Mouse (Mus musculus) erythroblast, adult 5-6 weeks (primary cell): ENCODE measurements around the gene Egfr. TPM values are rescaled to one million over a fixed set of nuclear protein-coding genes. Genes with fewer than 3 reads are reported as not detected.

ENCODE experiments used
- ATAC-seq: replicated peaks from 2 replicates; pipeline ENCODE4 v1.8.0; 2016; ENCODE audit warnings: moderate number of reproducible peaks, mild to moderate bottlenecking, moderate TSS enrichment, inconsistent platforms; ENCODE audit not compliant: poor library complexity, low FRiP score, severe bottlenecking
- total RNA-seq, 2 experiments: library from RNA; stranded (forward) in 1 of 2; stranded (reverse) in 1 of 2; fragments of 150-400 nt in 1 of 2; fragments of 200-764, 138-1000 nt in 1 of 2; gene quantifications; 2 replicates each; pipeline versions ENCODE4 v1.2.3 to v1.2.4; 2015 to 2017; ENCODE audit warnings: low replicate concordance in 2 of 2

Gene Egfr
- total RNA-seq, 2 experiments from 2014 or later: 0.51 TPM; not detected in 1

DNA sequence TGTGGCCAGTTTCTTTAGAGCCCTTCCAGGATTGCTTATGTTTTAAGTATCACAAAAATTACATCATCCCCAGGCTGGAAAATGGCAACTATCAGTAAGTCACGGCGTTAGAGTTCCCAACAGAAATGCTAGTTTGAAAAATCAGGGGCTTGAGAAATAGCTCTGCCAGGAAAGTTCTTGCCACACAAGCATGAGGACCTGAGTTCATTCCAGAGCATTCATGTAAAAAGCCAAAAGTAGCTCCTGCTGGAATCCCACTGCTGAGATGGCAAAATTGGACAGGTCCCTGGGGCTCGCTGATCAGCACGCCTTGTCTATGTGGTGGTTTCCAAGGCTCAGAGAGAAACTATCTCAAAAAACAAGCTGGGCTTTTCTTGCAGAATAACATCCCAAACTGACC is 19.0 kb downstream of the Egfr start:
- no peak for ATAC-seq

DNA sequence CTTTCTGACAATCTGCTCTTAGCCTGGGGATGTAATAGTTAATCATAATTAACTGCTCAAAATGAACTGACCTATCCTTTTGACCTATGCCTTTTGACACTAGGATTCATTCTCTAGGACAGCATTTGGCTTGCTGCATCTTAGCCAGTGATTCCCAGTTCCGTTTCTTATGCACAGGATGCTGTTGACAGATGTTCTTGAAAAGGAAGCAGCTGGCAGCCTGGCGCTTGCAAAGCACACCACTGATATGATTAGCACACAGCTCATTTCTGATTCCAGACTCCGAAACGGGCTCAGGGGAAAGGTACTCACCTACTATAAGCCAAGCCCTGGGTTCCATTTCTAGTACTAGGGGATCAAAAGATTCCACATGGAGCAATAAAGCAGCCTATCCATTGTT is 20.7 kb downstream of the Egfr start:
- ATAC-seq: no peak

DNA sequence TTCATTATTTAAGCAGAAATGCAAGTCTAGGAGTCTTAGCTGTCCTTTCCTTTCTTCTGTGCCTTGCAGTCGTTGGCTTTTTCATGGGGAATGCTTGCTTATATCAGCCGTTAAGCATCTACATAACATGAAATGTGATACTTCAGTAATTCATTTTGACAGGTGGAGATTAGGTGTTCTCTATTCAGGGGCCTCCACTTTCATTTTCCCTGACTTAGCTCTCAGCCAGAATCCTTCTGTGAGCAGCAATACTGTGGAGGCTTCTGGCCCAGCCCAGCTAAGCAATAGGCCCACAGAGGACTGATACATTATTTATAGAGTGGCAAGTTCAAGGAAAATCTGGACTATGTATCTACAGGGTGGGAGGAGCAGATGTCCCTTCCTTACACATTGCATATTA is 25.0 kb downstream of the Egfr start:
- ATAC-seq: no peak

DNA sequence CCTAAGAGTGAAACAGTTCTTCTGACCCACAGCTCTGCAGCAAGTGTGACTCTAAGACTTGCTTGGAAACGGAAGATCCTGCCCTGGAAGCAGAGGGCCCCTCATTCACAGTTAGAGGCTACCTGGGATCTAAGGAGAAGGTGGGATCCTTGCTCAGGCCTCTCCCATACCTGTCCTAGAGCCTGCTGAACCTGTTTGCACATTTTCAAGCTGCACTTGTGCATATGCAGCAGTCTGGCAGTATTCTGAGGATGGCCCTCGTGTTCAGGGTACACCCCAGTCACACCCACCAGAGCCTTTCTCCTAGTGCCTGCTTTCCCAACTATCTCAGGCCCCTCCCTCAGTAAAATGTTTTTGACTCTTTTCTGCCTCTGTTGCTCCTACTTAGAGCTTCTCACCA is 29.6 kb downstream of the Egfr start:
- no peak for ATAC-seq

DNA sequence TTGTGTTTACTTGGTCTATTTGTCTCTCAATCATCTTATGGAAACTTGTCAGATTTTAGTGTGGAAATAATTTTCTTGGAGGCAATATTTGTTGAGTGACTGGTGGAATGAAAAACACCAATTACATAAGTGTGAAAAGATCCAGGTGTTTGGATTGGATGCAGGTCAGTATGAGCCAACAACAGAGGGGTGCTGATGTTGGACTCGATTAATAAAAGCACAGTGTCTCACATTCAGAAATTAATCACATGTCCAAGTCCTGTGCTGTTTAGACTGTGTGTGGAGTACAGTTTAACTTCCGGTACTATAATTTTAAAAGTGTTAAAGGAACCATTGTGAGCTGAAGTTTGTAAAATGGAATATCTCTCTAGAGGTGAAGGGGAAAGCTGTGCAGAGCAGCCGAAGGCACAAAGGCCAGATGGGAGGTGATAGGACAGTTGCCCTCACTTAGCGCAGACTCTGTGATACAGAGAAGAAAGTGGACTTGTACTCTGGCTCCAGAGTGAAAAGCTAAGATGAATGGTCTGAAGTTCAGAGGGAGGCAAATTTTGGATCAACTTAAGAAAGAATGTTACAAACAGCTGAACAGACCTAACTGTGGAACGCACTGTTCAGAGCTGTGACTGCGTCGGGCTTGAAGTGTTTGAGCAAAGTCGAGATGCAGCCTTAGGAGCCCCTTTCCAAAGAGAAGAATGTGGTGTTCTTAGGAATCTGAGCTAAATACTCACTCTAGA is 32.1 kb downstream of the Egfr start:
- no peak for ATAC-seq

DNA sequence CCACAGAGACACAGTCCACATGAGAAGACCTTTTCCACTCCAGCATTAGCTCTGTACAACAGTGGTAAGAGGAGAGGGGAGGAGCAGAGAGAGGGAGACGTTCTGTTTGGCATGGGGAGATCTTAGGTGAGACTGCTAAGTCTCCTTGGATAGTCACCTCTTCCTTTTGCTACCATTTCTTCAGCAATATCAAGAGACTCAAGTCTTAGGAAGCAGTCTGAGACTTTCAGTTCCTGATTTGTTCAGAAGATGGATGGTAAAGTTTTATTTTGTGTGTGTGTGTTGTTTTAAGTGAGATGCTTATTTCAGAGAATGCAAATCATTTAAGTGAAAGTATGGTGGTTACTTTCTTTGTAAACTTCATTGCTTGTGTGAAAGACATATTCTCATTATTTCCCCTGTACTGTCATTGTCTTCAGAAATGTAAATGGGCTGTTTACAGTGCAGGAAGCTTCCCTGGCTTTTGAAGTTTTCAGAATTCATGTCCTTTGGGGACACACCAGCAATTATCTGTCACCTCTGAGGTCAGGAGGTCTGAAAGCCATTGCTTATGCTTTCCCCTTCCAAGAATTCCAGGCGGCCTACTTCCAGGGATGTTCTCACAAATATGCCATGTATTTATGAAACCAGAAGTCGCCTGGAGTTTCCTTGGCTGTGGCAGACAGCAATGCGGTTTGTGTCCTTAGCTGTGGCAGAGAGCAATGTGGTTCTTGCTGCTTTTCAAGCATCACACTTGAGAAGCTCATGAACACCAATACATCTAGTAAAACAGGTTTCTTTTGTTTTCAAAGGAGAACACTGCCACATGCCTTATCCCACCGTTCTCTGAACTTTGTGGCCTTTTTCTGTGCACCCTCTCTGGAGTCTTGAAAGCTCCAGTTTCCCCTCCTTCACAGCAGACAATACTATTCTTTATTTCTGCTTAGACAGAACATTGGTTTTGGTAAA is 40.9 kb downstream of the Egfr start:
- no peak for ATAC-seq

DNA sequence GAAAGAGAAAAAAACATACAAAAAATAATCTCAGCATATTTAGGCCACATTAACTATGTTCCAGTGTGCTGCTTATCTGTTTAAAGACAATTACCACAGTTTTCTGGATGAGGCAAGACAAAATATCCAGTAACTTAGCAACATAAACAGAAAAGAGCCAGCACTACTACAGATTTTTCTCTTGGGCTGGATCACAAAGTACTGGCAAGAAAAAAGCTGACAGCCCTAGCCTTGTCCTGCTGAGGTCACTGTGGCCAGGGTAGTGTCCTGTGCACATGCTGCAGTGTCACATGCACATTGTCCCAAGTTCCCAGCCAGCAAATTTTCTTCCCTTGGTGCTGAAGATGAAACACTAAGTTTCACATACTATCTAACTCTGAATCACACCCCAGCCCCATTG is 43.0 kb downstream of the Egfr start:
- ATAC-seq: no peak

DNA sequence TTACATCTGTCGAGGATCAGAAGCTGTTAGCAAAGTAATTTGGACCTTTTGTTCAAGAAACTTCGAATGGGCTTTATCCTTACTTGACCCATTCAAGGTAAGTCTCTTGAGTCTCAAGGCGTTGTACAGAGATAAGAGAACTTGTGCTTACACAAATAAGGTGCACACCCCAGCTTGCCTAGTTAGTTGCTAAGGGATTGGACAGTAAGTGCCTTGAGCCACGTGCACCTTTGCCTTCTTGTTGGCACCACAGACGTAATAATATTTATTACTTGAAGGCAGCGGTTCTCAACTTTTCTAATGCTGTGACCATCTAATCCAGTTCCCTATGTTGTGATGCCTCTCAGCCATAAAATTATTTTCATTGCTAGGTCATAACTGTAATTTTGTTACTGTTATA is 43.5 kb downstream of the Egfr start:
- no peak for ATAC-seq

DNA sequence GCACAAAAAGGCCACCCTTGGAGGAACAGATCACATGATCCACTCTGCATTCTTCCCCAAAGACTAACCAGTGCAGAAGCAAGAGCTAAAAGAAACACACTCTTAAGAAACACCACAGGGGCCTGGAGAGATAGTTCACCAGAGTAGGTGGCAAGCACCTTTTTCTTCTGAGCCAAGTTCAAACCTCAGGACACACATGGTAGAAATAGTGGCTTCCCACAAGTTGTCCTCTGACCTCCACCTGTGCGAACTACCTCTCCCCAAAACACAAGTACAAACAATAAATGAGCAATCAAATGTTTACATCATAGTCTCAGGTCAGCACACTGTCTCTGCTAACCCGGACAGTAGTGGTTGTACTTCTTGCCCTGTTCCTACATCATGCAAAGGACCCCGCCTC is 45.5 kb downstream of the Egfr start:
- ATAC-seq: no peak

DNA sequence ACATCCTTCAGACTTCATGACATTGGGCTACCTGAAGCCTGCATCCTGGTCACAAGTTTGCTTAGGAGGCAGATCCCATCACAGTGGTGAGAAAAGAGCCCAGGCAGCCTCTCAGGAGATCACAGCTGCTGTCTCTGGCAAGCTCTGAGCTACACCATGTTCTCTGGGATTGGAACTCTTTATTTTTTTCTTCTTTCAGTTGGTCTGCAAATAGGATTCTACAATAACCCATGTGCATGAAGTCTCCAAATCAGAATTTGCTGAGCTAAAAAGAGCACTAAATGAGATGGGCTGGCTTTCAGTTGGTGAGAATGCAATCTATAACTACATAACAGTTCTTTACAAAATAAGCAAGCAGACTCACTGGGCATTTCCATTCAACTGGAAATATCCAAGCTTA is 46.1 kb downstream of the Egfr start:
- no peak for ATAC-seq

DNA sequence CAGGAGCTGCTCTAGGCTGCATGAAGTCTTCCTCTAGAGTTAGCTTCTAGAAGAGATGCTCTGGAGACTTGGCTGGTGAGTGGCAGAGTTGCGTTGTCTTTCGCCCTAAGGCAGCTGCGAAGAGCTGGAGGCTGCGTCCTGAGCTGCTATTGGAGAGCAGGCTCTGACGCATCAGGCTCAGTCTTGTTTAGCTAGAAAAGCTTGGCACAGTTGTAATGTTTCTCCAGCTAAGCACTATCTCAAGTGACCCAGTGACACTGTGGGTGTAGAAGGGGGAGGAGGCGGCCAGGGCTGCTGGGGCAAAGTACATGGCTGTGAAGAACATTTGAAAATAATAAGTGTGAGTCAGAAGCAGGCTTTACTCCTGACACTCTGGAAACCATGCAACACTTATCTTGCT is 48.5 kb downstream of the Egfr start:
- no peak for ATAC-seq

DNA sequence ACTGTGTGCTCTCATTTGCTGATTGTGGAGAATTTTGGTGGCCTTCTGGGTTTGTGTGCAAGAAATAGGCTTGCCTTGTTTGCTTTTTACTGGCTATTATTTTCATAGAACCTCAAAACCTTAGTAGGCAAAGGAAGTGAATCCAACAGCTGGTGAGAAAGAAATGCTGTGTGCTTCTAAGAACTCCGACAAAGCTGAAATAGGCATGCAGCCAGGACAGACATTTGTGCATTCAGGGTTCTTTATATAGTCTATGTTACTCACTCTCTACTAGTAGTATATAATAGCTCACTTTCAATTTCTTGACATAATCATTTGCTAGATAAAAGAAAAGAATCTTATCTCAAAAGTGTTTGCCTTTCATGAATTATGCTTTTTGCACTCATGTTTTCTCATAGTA is 50.7 kb downstream of the Egfr start:
- ATAC-seq: no peak

DNA sequence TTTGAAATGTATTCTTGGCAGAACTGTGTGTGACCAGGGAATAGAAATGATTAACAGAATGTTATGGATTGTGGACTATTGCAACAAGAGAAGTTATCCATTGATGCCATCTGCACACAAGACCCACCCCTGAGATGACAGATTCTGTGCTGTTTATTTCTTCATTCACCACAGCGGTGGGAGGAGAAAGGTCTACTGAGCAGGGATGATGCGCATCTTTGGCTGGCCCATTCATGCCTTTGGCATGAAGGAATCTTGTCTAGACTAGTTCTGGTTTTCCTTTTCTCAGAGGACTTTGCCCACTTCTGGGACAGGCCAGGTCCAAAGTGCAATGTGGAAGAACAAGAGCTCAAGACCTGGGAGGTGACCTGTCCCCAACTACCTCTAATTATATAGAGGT is 52.0 kb downstream of the Egfr start:
- ATAC-seq: no peak

DNA sequence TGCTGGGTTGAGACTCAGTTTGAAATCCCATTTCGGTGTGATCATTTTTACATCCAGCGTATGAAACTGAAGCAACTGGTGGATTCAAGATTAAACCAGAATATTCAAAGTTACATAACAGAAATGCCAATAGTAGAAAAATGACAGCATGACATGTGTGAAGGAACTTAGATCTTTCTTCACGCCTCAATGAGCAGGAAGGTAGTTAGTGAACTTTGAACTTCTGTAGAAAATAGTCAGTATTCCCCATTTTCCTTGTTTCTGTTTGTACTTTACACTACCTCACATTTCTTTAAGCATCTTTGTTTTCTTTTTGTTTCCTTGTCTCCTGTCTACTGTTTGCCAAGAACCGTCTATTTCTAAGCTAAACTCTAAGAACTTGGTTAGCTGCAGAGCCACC is 53.9 kb downstream of the Egfr start:
- ATAC-seq: no peak

DNA sequence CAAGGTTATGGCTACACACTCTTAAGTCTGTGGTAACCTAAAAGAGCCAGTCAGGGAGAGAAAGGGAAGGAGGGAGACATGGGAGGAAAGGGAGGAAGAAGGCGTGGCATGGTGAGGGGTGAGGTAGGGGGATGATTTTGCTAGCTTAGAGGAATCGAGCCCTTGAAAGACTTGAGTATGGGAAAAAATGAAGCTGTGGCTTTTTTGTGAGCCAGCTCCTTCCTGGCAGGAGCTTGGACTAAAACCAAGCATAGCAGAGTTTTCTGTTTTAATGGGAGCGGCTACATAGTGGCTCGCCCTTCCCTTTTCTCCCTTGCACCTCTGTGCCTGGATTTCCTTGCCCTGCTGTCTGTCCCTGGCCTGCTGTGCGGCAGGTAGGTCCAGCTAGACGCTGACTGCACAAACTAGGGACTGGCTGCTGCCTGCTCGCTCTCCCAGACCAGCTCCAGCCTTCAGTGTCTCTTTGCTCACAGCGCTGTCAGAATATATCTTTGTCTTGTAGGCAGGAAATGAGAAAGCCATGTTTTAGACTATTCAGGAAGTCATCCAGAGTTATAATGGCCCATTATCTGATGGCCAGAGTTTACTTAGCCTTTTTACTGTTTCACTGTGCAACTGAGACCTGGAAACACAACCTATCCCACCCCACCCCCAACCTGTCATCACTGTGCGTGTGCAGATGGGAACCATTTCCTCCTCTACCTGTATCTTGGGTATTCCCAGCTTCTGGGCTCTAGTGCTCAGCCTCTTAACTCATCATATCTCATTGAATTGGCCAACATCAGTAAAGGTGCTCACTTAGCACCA is 57.4 kb downstream of the Egfr start:
- ATAC-seq: no peak

DNA sequence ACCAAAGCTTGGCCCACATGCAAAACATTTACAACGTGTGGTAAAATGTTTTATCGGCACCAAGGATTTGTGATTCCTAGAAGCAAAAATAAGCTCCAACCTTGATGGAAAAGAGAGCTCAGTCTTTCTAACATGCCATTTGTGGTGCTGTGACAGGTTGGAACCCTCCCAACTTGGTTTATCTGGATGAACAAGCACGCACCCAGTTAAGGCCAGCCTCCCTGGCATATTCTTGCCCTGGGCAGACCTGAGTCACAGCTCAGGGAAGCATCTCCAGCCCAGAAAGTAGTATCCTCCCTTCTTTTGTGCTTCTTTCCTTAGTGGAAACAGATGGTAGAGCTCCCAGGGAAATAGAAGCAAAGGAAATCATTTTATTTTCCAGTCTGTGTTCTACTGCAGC is 58.1 kb downstream of the Egfr start:
- ATAC-seq: no peak

DNA sequence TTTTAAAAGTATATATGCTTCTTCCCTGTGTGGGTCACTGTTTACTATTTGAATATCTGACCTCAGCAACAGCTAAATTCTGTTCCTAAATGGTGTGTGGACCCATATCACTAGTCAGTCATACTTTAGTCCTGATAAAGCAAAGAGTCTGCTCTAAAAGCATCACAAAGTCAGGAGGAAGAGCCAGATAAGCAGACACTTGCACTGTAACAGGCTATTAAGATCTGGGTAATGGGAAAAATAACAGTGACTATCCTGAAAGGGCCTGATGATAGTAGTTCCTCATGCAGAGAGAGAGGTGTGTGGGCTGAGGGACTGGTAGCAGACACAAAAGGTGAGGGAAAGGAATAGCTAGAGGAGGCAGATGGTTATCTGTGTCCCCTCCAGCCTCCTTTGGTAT is 61.3 kb downstream of the Egfr start:
- ATAC-seq: no peak

DNA sequence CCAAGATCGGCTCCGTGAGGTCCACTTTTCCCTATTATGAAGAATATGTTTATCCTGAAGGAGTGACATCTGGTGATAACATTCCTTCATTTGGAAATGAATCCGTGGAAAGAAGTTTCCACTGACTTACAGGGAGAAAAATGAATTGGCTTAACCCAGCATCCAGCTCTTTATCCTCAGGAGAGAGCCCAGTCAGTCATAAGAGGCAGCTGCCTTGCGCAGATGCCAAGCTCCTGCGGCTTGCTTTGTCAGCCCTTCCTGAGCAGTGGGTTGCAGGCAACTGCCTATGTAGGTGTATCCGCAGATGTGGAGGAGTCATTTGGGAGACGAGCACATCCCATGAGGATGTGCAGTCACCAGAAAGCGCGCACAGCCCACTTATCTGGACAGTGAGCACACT is 64.4 kb downstream of the Egfr start:
- ATAC-seq: no peak

DNA sequence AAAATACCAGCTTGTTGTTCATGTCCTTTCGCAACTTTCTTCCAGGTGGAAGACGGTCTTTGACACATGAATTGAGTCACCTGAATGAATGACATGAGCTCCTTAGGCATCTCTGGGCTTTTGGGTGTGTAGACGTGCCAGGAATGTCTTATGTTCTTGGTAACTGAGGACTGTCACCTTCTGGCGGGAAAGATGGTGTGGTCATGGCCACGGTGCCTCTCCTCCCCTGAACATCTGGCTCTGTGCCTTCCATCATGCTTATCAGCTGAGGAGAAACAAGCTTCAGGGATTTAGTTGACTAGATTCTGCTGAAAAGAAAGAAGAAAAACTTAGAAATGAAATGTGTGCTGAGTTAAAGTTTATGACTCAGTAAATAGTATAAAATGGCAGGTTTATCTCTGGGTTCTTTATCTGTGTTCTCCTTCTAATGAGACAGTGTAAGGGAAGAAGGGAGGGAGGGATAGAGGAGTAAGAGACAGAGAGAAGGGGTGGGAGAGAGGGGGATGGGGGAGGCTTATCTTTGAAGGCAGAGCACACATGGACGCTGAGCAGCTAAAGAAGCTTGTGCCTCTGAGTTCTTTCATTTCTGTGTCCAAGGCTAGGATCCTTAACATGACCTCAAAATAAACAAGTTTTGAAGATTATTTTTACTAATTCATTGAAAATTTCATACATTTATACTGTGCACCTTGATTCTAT is 65.5 kb downstream of the Egfr start:
- no peak for ATAC-seq

DNA sequence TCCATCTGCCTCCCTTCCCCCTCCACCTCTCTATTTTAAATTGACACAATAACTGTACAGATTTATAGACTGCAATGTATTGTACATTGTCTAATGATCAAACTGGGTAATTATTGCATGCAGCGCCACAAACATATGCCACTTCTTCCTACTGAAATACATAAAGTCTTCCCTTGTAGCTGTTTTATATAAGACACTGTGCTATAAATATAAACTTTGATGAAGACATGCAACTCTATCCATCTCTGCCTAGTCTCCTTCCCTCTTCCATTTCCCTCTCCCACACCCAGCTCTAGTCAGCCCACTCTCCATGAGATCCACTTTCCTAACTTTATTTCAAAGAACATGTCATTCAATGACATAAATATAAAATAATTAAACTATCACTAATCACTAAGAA is 67.4 kb downstream of the Egfr start:
- no peak for ATAC-seq
